Mouse (Mus musculus) CD8-positive naive resting alpha-beta T cell, adult 2 months (primary cell): ENCODE data around the gene Tmem208.

ENCODE experiments used
- DNase-seq, 2 experiments: peaks; one replicate each; pipeline ENCODE4 v3.0.0; 2022; ENCODE audit warnings: low read depth in 2 of 2, low spot score in 2 of 2

Gene Tmem208

GRCm38 (mm10) chr8:105325641-105326093, 487 bp upstream of the Tmem208 start:
- no peak for DNase-seq

- no peak for DNase-seq
These were observed 814 bp downstream of the Tmem208 start for GRCm38 (mm10) chr8:105326968-105327367.

GRCm38 (mm10) chr8:105330325-105330724, 4.2 kb downstream of the Tmem208 start:
- no peak for DNase-seq

- DNase-seq: no peak
These were observed 5.3 kb downstream of the Tmem208 start for GRCm38 (mm10) chr8:105331469-105331868.

- no peak for DNase-seq
These were observed 5.8 kb downstream of the Tmem208 start for GRCm38 (mm10) chr8:105331931-105332330.

GRCm38 (mm10) chr8:105332523-105332922, 6.4 kb downstream of the Tmem208 start:
- no peak for DNase-seq

GRCm38 (mm10) chr8:105336373-105337130, 10.4 kb downstream of the Tmem208 start:
- DNase-seq: no peak

- no peak for DNase-seq
These were observed 12.8 kb downstream of the Tmem208 start for GRCm38 (mm10) chr8:105338992-105339391.

GRCm38 (mm10) chr8:105339886-105340635, 13.9 kb downstream of the Tmem208 start:
- no peak for DNase-seq

- DNase-seq: no peak
These were observed 15.2 kb downstream of the Tmem208 start for GRCm38 (mm10) chr8:105341399-105341798.

GRCm38 (mm10) chr8:105342768-105343167, 16.6 kb downstream of the Tmem208 start:
- no peak for DNase-seq

GRCm38 (mm10) chr8:105343791-105344574, 17.8 kb downstream of the Tmem208 start:
- no peak for DNase-seq

GRCm38 (mm10) chr8:105345061-105345975, 19.2 kb downstream of the Tmem208 start:
- DNase-seq: no peak

- DNase-seq: no peak
These were observed 20.7 kb downstream of the Tmem208 start for GRCm38 (mm10) chr8:105346611-105347427.

GRCm38 (mm10) chr8:105347428-105348221, 21.5 kb downstream of the Tmem208 start, which contains the start of gene Fhod1:
Gene Fhod1 (minus strand): TSS chr8:105347953.
- DNase-seq: peak; percentile 64

GRCm38 (mm10) chr8:105348450-105349095, 22.4 kb downstream of the Tmem208 start, which contains the start of gene Slc9a5:
Gene Slc9a5 (plus strand): TSS chr8:105348843.
- DNase-seq: peak; percentile 13 to 27

GRCm38 (mm10) chr8:105349096-105349771, 23.1 kb downstream of the Tmem208 start:
- peak; percentile 11 to 13 for DNase-seq
